Mouse (Mus musculus) E14TG2a.4 (cell line): Measurements from ENCODE around the gene Gm5431.
"Not testable (repeated sequence)": the region's sequence is repeated elsewhere in the genome, so short reads cannot be mapped to it uniquely, and the experiment has no call there.

Experiments used
- H3K27me3 ChIP-seq: 2 replicates; pipeline ENCODE4 v1.6.1; 2014; ENCODE audit warnings: low read length, control low read depth; ENCODE audit not compliant: insufficient read depth
- H3K36me3 ChIP-seq: 2 replicates; pipeline ENCODE4 v1.6.1; 2014; ENCODE audit warnings: low read length, control low read depth; ENCODE audit not compliant: insufficient read depth
- H3K4me1 ChIP-seq: replicated peaks from 2 replicates; pipeline ENCODE4 v1.6.1; 2014; ENCODE audit warnings: low read depth, low read length, control low read depth
- H3K4me3 ChIP-seq: replicated peaks from 2 replicates; pipeline ENCODE4 v1.5.1; 2014; ENCODE audit warnings: mild to moderate bottlenecking, low read length
- H3K9me3 ChIP-seq: 2 replicates; pipeline ENCODE4 v1.6.1; 2014; ENCODE audit warnings: low read length, control low read depth
- CTCF ChIP-seq: conservative IDR thresholded peaks from 2 replicates; pipeline ENCODE4 v1.5.1; 2014; ENCODE audit warnings: low read length
- NANOG ChIP-seq: IDR thresholded peaks from 2 replicates; pipeline ENCODE4 v1.6.1; 2014; ENCODE audit warnings: borderline replicate concordance, low read length, mixed read lengths
- POU5F1 ChIP-seq: IDR thresholded peaks from 2 replicates; pipeline ENCODE4 v1.6.1; 2014; ENCODE audit warnings: low read length, borderline replicate concordance

Gene Gm5431

GRCm38 (mm10) chr11:48902021-48902420, at the start of gene Gm5431:
Gene Gm5431, minus strand, starts transcription at chr11:48902214.
- TF ChIP-seq NANOG (no peak), CTCF (no peak), POU5F1 (no peak)
- H3K9me3 ChIP-seq: no peaks in the 10 kb centered on the region
- no peaks in the 10 kb centered on the region for H3K27me3 ChIP-seq
- no peaks in the 10 kb centered on the region for H3K36me3 ChIP-seq
- H3K4me1 ChIP-seq: no peaks in the 10 kb centered on the region
- H3K4me3 ChIP-seq: no peak within 1 kb of the TSS

GRCm38 (mm10) chr11:48946090-48946489, 44.1 kb upstream of the Gm5431 start, which contains the start of gene Psme2b:
Gene Psme2b, minus strand, starts transcription at chr11:48946190.
- H3K9me3 ChIP-seq, H3K36me3 ChIP-seq, H3K27me3 ChIP-seq, H3K4me3 ChIP-seq, H3K4me1 ChIP-seq: not testable (repeated sequence)

- not testable (repeated sequence) for H3K4me1 ChIP-seq, H3K9me3 ChIP-seq, H3K36me3 ChIP-seq, H3K27me3 ChIP-seq, H3K4me3 ChIP-seq
Measured at GRCm38 (mm10) chr11:48939286-48939685, 37.3 kb upstream of the Gm5431 start.

GRCm38 (mm10) chr11:48935291-48935690, 33.3 kb upstream of the Gm5431 start:
- not testable (repeated sequence) for H3K4me1 ChIP-seq, H3K9me3 ChIP-seq, H3K36me3 ChIP-seq, H3K27me3 ChIP-seq, H3K4me3 ChIP-seq

- H3K9me3 ChIP-seq, H3K36me3 ChIP-seq, H3K27me3 ChIP-seq, H3K4me1 ChIP-seq, H3K4me3 ChIP-seq: not testable (repeated sequence)
Measured at GRCm38 (mm10) chr11:48933923-48934322, 31.9 kb upstream of the Gm5431 start.

- not testable (repeated sequence) for H3K4me1 ChIP-seq, H3K4me3 ChIP-seq, H3K9me3 ChIP-seq, H3K27me3 ChIP-seq, H3K36me3 ChIP-seq
Measured at GRCm38 (mm10) chr11:48933422-48933821, 31.4 kb upstream of the Gm5431 start.

GRCm38 (mm10) chr11:48928068-48928467, 26.1 kb upstream of the Gm5431 start:
- H3K36me3 ChIP-seq, H3K4me3 ChIP-seq, H3K27me3 ChIP-seq, H3K9me3 ChIP-seq, H3K4me1 ChIP-seq: not testable (repeated sequence)

DNA sequence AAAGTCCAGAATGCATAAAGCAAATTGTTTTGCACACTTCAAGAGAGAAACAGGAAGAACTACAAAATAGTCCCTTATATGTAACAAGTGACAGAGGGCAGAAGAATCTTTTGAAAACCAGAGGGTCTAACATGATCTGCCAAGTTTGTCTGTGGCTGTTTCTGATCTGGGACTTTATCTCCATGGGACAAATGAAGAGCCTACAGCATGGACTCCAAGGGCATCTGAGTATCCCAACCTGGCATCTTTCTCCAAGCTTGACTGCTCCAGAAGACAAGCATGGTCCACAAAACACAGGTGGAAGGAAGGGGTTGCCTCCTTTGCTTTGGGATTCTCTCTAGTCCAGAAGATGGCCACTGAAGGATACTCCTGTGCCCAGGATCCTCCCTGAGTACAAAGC, 24.4 kb upstream of the Gm5431 start:
- not testable (repeated sequence) for H3K4me3 ChIP-seq, H3K36me3 ChIP-seq, H3K4me1 ChIP-seq, H3K9me3 ChIP-seq, H3K27me3 ChIP-seq

GRCm38 (mm10) chr11:48923818-48924217, 21.8 kb upstream of the Gm5431 start:
- not testable (repeated sequence) for H3K36me3 ChIP-seq, H3K27me3 ChIP-seq, H3K4me1 ChIP-seq, H3K9me3 ChIP-seq, H3K4me3 ChIP-seq

DNA sequence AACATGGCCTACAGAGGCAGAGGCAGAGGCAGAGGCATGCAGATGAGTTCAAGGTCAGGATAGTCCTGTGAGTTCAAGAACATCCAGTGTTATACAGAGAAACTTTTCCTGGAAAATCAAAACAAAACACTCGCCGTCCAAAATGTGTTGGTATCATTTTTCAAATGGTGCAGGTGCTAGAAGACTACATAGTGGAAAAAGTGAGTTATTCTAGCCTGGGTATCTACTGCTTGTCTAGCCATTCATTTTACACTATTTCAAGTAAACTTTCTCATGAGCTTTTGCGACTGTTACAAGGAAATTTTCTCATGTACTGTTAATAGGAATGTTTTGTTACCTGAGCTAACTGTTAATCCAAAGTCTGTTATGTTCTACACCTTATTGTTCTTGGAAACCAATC, 16.4 kb upstream of the Gm5431 start:
- Histone ChIP-seq H3K4me3 (no peak overlapping the region), H3K4me1 (no peaks in the 10 kb centered on the region)

DNA sequence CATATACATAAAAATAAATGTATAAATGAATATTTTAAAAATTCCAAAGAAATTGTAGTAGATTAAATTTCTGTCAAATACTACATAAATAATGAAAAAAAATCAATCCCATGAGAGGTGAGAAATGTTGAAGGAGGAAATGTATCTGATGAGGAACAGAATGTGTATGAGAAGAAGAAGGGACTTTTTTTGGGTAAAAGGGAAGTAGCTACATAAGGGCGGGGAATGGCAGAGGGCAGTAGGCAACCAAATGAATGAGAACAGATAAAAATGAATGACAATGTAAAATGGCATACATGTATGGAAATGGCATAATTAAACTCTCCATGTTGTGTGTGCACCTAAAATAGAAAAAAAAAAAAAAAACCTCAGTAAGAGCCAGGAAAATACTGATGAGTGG, 11.6 kb upstream of the Gm5431 start:
- Histone ChIP-seq H3K27me3 (no peaks in the 10 kb centered on the region), H3K36me3 (no peaks in the 10 kb centered on the region), H3K4me3 (no peak overlapping the region), H3K9me3 (no peaks in the 10 kb centered on the region), H3K4me1 (no peaks in the 10 kb centered on the region)
- TF ChIP-seq NANOG (no peak), CTCF (no peak), POU5F1 (no peak)

More for the DNA sequence above, 16.4 kb upstream of the Gm5431 start:
- TF ChIP-seq NANOG (no peak), CTCF (no peak), POU5F1 (no peak)
- Histone ChIP-seq H3K9me3 (no peaks in the 10 kb centered on the region), H3K27me3 (no peaks in the 10 kb centered on the region), H3K36me3 (no peaks in the 10 kb centered on the region)
